Mouse (Mus musculus): ENCODE data around the gene Adora2a. TPM values are rescaled to one million over a fixed set of nuclear protein-coding genes. Genes with fewer than 3 reads are reported as not detected.
"Not testable (repeated sequence)": the region's sequence is repeated elsewhere in the genome, so short reads cannot be mapped to it uniquely, and the experiment has no call there.

Adora2a gene
- total RNA-seq, 1 experiment from 2014 or later, result 3.4 TPM

DNA sequence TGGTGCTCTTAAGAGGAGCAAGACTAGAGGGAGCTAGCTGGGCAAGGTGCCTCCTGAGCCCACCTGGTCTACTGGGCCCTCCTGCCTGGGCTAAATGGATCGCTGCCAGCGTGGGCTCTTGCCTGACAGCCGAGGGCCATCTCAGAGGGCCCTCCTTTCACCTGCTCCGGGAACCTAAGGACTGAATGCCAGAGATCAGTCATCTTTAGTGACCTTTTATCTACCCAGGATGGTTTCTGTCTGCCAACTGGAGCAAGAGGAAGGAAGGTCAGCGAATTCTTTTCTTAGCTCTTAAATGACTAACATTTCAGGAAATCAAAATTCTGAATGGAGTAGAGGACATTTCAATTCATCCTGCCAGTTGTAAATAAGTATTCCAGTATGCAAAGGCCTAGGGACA lies 33.9 kb downstream of the Adora2a start:
- DNase-seq, result no peak

DNA sequence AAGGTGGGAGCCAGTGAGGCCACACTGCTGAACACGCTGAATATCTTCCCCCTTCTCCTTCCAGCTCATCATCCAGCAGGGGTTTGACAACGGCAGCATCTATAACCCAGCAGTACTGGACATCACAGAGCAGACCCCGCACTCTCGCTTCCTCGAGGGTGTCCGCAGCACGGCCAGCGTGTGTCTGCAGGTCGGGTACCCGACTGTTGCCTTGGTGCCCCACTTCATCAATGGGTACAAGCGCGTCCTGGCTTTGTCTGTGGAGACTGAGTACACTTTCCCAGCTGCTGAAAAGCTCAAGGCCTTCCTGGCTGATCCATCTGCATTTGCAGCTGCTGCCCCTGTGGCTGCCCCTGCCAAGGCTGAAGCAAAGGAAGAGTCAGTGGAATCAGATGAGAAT lies 35.9 kb downstream of the Adora2a start:
- DNase-seq, result no peak

DNA sequence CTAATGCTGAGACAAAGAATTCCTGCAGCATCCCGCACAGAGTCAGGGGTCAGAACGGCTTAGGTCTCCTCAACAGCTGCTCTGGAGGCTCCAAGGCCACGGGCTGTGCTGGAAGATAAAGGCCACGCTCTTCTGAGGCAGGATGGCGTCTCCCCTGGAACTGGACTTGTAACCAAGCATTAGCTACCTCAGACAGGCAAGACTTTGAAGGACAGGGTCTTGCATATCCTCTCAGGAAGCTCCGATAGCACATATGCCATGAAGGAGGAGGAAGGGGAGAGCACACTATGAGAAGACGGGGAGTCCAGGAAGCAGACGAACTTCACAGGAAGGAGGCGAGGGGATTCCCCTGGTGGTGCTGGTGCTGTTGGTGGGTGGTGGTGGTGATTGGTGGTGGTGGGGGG lies 37.2 kb downstream of the Adora2a start:
- DNase-seq, result not testable (repeated sequence)

GRCm38 (mm10) chr10:75355341-75355740 lies 38.7 kb downstream of the Adora2a start:
- no peak for DNase-seq

DNA sequence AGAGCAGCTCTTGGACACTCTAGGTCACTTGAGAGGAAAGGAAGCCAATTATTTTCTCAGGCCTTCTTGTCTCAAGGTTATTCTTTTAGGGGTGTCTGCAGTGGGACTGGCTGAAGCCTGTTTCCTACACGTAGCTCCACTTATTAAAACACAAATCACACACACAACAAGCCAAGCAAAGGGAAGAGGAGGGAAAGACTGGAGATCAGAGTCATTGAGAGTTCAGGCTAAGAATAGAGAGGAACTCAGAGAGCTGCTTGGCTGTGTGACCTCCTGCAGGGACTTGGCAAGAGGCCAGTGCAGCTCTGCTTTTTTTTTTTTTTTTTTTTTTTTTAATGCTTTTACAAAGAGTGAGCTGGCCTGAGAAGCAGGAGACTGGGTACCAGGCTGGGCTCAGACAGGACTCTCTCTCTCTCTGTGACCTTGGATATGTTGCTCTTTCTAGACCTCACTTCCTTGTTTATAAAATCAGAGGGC lies 47.6 kb downstream of the Adora2a start:
- peak; percentile 60 for DNase-seq

- DNase-seq, result no peak
Measured at GRCm38 (mm10) chr10:75364796-75365195, 48.1 kb downstream of the Adora2a start.

GRCm38 (mm10) chr10:75365231-75365633 lies 48.6 kb downstream of the Adora2a start:
- no peak for DNase-seq

- DNase-seq, result not testable (repeated sequence)
Measured at GRCm38 (mm10) chr10:75373655-75374351, 57.1 kb downstream of the Adora2a start.

GRCm38 (mm10) chr10:75378688-75379087 lies 62.0 kb downstream of the Adora2a start:
- no peak for DNase-seq

Other genes starting within 250 kb of the Adora2a start
- 53.3 and 63.5 TPM in 2 replicates for gene Specc1l, start 104.8 kb upstream of the Adora2a start, total RNA-seq (2021)
- gene Upb1, start 84.2 kb downstream of the Adora2a start, total RNA-seq (2021), result 0.36 and 3.0 TPM in 2 replicates
- gene Snrpd3, start 200.7 kb downstream of the Adora2a start, total RNA-seq (2021), result 82.5 and 104 TPM in 2 replicates
- gene Gucd1, start 201.1 kb downstream of the Adora2a start, total RNA-seq (2021), result 28.8 and 32.0 TPM in 2 replicates
- gene Lrrc75b, start 243.5 kb downstream of the Adora2a start, total RNA-seq (2021), result 0.67 TPM in 1 of 2 replicates, not detected in the other
- not detected in 2 replicates for gene Ggt1, start 244.7 kb downstream of the Adora2a start, total RNA-seq (2021)

All from adrenal gland, postnatal 25 days (tissue).